Mouse (Mus musculus) liver, adult 10 weeks (tissue): ENCODE results near the gene Olfr730. TPM values are rescaled to one million over a fixed set of nuclear protein-coding genes. Genes with fewer than 3 reads are reported as not detected.

Experiments
- polyA plus RNA-seq: library from polyadenylated mRNA; stranded (reverse); fragments of 350-450 nt; fragmentation: Illumina TruSeq; extraction: RNeasy Lipid Tissue Mini Kit (QIAGEN cat#74804); gene quantifications from one replicate; pipeline ENCODE4 v1.2.3, GENCODE M21; 2014; ENCODE audit warnings: low read depth, low replicate concordance

Gene Olfr730
- polyA plus RNA-seq, result not detected

DNA sequence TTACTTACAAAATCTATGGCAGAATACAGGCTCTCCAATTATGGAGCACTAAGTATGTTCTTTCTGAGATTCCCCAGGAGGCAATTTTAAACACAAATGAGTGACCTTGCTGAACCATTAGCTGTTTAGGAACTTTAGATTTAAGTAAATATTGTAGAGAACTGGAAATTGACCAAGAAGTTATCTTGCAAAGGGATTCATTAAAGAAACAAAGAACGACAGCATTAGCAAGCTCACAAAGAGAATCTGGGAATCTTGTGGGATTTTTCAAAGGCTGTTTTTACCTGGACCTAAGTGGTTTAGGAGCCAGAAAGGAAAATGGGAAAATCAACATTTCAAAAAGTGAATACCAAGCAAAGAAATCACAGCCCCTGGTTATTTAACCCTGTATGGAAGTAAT lies at the start of gene Olfr730:
TSS of gene Olfr730 (minus strand) at position 101 of the 400 bp plus-strand sequence.

DNA sequence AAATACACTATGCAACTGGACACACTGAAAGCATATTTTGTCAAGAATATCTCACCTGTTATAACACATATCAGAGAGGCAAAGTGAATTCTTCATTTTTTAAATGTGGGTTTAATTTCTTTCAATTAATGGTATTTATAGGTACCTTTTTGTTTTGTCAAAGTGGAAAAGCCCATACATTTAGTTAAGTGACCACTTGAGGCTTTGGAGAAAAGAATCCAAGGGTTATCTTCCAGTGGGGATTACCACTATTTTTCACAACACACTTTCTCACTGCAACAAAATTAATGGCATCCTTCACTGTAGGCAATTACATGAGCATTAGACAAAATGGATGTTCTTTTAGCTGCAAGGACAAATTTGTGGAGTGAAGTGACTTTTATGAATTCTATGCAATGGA lies 35.2 kb downstream of the Olfr730 start, which contains the start of gene Olfr729:
TSS of gene Olfr729 (minus strand) at position 101 of the 400 bp plus-strand sequence.

GRCm38 (mm10) chr14:50142580-50142979 lies 45.4 kb downstream of the Olfr730 start, which contains the start of gene Olfr728:
Gene Olfr728, minus strand, starts transcription at chr14:50142680.

Other genes starting within 250 kb of the Olfr730 start
- not detected for gene Olfr724, start 224.9 kb downstream of the Olfr730 start, polyA plus RNA-seq
- not detected for gene Olfr725, start 147.8 kb downstream of the Olfr730 start, polyA plus RNA-seq
- gene Olfr726, start 97.2 kb downstream of the Olfr730 start, polyA plus RNA-seq, result not detected
- not detected for gene Olfr727, start 65.0 kb downstream of the Olfr730 start, polyA plus RNA-seq
- gene Olfr728, start 45.5 kb downstream of the Olfr730 start, polyA plus RNA-seq, result not detected
- gene Olfr729, start 35.3 kb downstream of the Olfr730 start, polyA plus RNA-seq, result not detected
- not detected for gene Olfr731, start 53.7 kb upstream of the Olfr730 start, polyA plus RNA-seq
- gene Olfr732, start 96.0 kb upstream of the Olfr730 start, polyA plus RNA-seq, result not detected
- gene Olfr733, start 113.3 kb upstream of the Olfr730 start, polyA plus RNA-seq, result not detected
- gene Olfr734, start 138.6 kb upstream of the Olfr730 start, polyA plus RNA-seq, result not detected
- not detected for gene Olfr735, start 160.7 kb upstream of the Olfr730 start, polyA plus RNA-seq
- 0.42 TPM for gene Tlr11, start 169.7 kb upstream of the Olfr730 start, polyA plus RNA-seq
- gene Olfr736, start 193.0 kb upstream of the Olfr730 start, polyA plus RNA-seq, result not detected
- not detected for gene Olfr738, start 219.4 kb upstream of the Olfr730 start, polyA plus RNA-seq
- gene Olfr739, start 230.4 kb upstream of the Olfr730 start, polyA plus RNA-seq, result not detected